Mouse (Mus musculus): Measurements from ENCODE around the gene Sema4f. TPM values are rescaled to one million over a fixed set of nuclear protein-coding genes. Genes with fewer than 3 reads are reported as not detected.

Sema4f gene
- total and polyA plus RNA-seq, 3 experiments = 0.04 TPM; not detected in 2

- Histone ChIP-seq H3K27ac (ENCODE audit: insufficient read depth, low read depth) (no peak overlapping the region), H3K9me3 (replicated peaks; ENCODE audit: low read length) (no peaks in the 10 kb centered on the region), H3K36me3 (replicated peaks in 1 of 2; ENCODE audit: control insufficient read depth in 1 of 2, insufficient read depth in 1 of 2, low read length in 1 of 2) (no peaks in the 10 kb centered on the region), H3K79me2 (replicated peaks; ENCODE audit: control insufficient read depth, extremely low read depth, insufficient read depth, poor library complexity, severe bottlenecking) (no peaks in the 10 kb centered on the region), H3K9ac (ENCODE audit: insufficient read depth, low read depth) (no peak overlapping the region), H3K4me1 (ENCODE audit: control insufficient read depth in 1 of 2, insufficient read depth in 2 of 2) (peaks cover 8 to 43% of the 10 kb centered on the region in 2 experiments; a peak in 3 of 4 replicates), H3K27me3 (replicated peaks) (peaks cover 2% of the 10 kb centered on the region), H3K4me3 (replicated peaks in 1 of 3; ENCODE audit: low read depth in 2 of 3, low read length in 2 of 3, poor library complexity in 1 of 3) (no peak overlapping the region), H3K4me2 (ENCODE audit: insufficient read depth, low read depth, poor library complexity, severe bottlenecking) (no peak overlapping the region)
- peak; percentile 81 for DNase-seq (ENCODE audit: extremely low read depth)
- in situ Hi-C loops (cut with MboI; ENCODE audit: low pct_ligation_motif_present, low pct_unique_long_range_greater_than_20kb, low sequenced_read_pairs) = no loop called here
- dilution Hi-C loops (cut with MboI; ENCODE audit: extremely low pct_ligation_motif_present, extremely low pct_unique_long_range_greater_than_20kb, low sequenced_read_pairs) = no loop called here
- TF ChIP-seq MEF2A (IDR thresholded peaks at IDR 0.05; ENCODE audit: borderline replicate concordance, low read depth, low read length) (no peak), USF1 (IDR thresholded peaks at IDR 0.05; ENCODE audit: low read depth, low read length) (no peak), MYC (IDR thresholded peaks at IDR 0.05; ENCODE audit: low read depth, low read length) (peak; percentile 98), KAT2A (IDR thresholded peaks at IDR 0.05; ENCODE audit: insufficient replicate concordance, low read length) (no peak), ZC3H11A (IDR thresholded peaks at IDR 0.05; ENCODE audit: low read depth, low read length) (peak; percentile 69), POLR2AphosphoS2 (IDR thresholded peaks at IDR 0.05; ENCODE audit: low read depth, low read length) (no peak), TBP (conservative IDR thresholded peaks at IDR 0.05; ENCODE audit: low read depth, low read length) (0 out of 2 replicates have a peak, but pooled peaks have one; percentile 24), CTCF (conservative IDR thresholded peaks at IDR 0.05 in 1 of 2, IDR thresholded peaks at IDR 0.05 in 1 of 2; ENCODE audit: low read depth in 2 of 2, low read length in 2 of 2) (peak; percentile 57 to 96), SMC3 (IDR thresholded peaks at IDR 0.05; ENCODE audit: low read depth, low read length) (peak; percentile 96), JUN (IDR thresholded peaks at IDR 0.05; ENCODE audit: insufficient read depth, low read depth, low read length) (no peak), IRF4 (IDR thresholded peaks at IDR 0.05; ENCODE audit: low read depth, low read length) (0 out of 2 replicates have a peak, but pooled peaks have one; percentile 5), MAX (IDR thresholded peaks at IDR 0.05; ENCODE audit: low read length) (peak; percentile 52)
Measured at GRCm38 (mm10) chr6:82971031-82971430, 31.5 kb upstream of the Sema4f start.

GRCm38 (mm10) chr6:82969249-82970084, 29.9 kb upstream of the Sema4f start:
- DNase-seq (ENCODE audit: extremely low read depth) = peak; percentile 76
- Histone ChIP-seq H3K27me3 (replicated peaks) (peaks cover 2% of the 10 kb centered on the region), H3K4me1 (ENCODE audit: control insufficient read depth in 1 of 2, insufficient read depth in 2 of 2) (peaks cover 11 to 46% of the 10 kb centered on the region in 2 experiments; a peak in 3 of 4 replicates), H3K4me3 (replicated peaks in 1 of 3; ENCODE audit: low read depth in 2 of 3, low read length in 2 of 3, poor library complexity in 1 of 3) (no peak overlapping the region), H3K79me2 (replicated peaks; ENCODE audit: control insufficient read depth, extremely low read depth, insufficient read depth, poor library complexity, severe bottlenecking) (no peaks in the 10 kb centered on the region), H3K36me3 (replicated peaks in 1 of 2; ENCODE audit: control insufficient read depth in 1 of 2, insufficient read depth in 1 of 2, low read length in 1 of 2) (no peaks in the 10 kb centered on the region), H3K9me3 (replicated peaks; ENCODE audit: low read length) (no peaks in the 10 kb centered on the region), H3K9ac (ENCODE audit: insufficient read depth, low read depth) (no peak overlapping the region), H3K4me2 (ENCODE audit: insufficient read depth, low read depth, poor library complexity, severe bottlenecking) (peak overlapping the region; percentile 6; the same call in 1 of the 2 replicates), H3K27ac (ENCODE audit: insufficient read depth, low read depth) (peak overlapping the region; percentile 35; the same call in 1 of the 2 replicates)
- dilution Hi-C loops (cut with MboI; ENCODE audit: extremely low pct_ligation_motif_present, extremely low pct_unique_long_range_greater_than_20kb, low sequenced_read_pairs) (no loop called here), in situ Hi-C loops (cut with MboI; ENCODE audit: low pct_ligation_motif_present, low pct_unique_long_range_greater_than_20kb, low sequenced_read_pairs) (loop anchor here (5.0 kb wide), 1 partner anchor 52 kb away; no protein-coding TSS in a partner anchor)
- TF ChIP-seq JUN (IDR thresholded peaks at IDR 0.05; ENCODE audit: insufficient read depth, low read depth, low read length) (peak; percentile 90), MYC (IDR thresholded peaks at IDR 0.05; ENCODE audit: low read depth, low read length) (peak; percentile 24; the same call in 1 of the 2 replicates), KAT2A (IDR thresholded peaks at IDR 0.05; ENCODE audit: insufficient replicate concordance, low read length) (no peak), RAD21 (IDR thresholded peaks at IDR 0.05; ENCODE audit: low read depth, low read length) (no peak; the same call in none of the 2 replicates), ZNF384 (IDR thresholded peaks at IDR 0.05; ENCODE audit: low read depth, low read length) (no peak), CHD1 (IDR thresholded peaks at IDR 0.05; ENCODE audit: low read depth, low read length) (0 out of 2 replicates have a peak, but pooled peaks have one; percentile 39), MAFK (IDR thresholded peaks at IDR 0.05; ENCODE audit: insufficient replicate concordance, low read length) (0 out of 2 replicates have a peak, but pooled peaks have one; percentile 7), JUND (conservative IDR thresholded peaks at IDR 0.05; ENCODE audit: low read depth, low read length) (peak; percentile 94), MAZ (IDR thresholded peaks at IDR 0.05; ENCODE audit: low read depth, low read length) (peak; percentile 88), IRF4 (IDR thresholded peaks at IDR 0.05; ENCODE audit: low read depth, low read length) (peak; percentile 99), NELFE (IDR thresholded peaks at IDR 0.05; ENCODE audit: low read depth, low read length) (peak; percentile 19; the same call in 1 of the 2 replicates), TCF12 (IDR thresholded peaks at IDR 0.05; ENCODE audit: low read depth, low read length) (peak; percentile 71), MAX (IDR thresholded peaks at IDR 0.05; ENCODE audit: low read length) (no peak; the same call in 1 of the 2 replicates), ETS1 (conservative IDR thresholded peaks at IDR 0.05; ENCODE audit: low read depth, low read length) (peak; percentile 53; the same call in 1 of the 2 replicates), ZMIZ1 (IDR thresholded peaks at IDR 0.05; ENCODE audit: low read depth, low read length) (peak; percentile 50; the same call in 1 of the 2 replicates), POLR2AphosphoS2 (IDR thresholded peaks at IDR 0.05; ENCODE audit: low read depth, low read length) (no peak), USF1 (IDR thresholded peaks at IDR 0.05; ENCODE audit: low read depth, low read length) (no peak), MEF2A (IDR thresholded peaks at IDR 0.05; ENCODE audit: borderline replicate concordance, low read depth, low read length) (peak; percentile 85), ELF1 (IDR thresholded peaks at IDR 0.05; ENCODE audit: low read depth, low read length) (no peak), GABPA (IDR thresholded peaks at IDR 0.05; ENCODE audit: insufficient replicate concordance, low read depth, low read length) (no peak), TBP (conservative IDR thresholded peaks at IDR 0.05; ENCODE audit: low read depth, low read length) (no peak), SIN3A (IDR thresholded peaks at IDR 0.05; ENCODE audit: low read length) (peak; percentile 74), BHLHE40 (IDR thresholded peaks at IDR 0.05; ENCODE audit: low read depth, low read length) (peak; percentile 67), NRF1 (IDR thresholded peaks at IDR 0.05; ENCODE audit: low read depth, low read length) (no peak)
